Mouse (Mus musculus): ENCODE results near the gene Klc4. TPM values are rescaled to one million over a fixed set of nuclear protein-coding genes. Genes with fewer than 3 reads are reported as not detected.

Gene Klc4
- total RNA-seq, 2 experiments from 2014 or later = 7.9 to 8.5 TPM

DNA sequence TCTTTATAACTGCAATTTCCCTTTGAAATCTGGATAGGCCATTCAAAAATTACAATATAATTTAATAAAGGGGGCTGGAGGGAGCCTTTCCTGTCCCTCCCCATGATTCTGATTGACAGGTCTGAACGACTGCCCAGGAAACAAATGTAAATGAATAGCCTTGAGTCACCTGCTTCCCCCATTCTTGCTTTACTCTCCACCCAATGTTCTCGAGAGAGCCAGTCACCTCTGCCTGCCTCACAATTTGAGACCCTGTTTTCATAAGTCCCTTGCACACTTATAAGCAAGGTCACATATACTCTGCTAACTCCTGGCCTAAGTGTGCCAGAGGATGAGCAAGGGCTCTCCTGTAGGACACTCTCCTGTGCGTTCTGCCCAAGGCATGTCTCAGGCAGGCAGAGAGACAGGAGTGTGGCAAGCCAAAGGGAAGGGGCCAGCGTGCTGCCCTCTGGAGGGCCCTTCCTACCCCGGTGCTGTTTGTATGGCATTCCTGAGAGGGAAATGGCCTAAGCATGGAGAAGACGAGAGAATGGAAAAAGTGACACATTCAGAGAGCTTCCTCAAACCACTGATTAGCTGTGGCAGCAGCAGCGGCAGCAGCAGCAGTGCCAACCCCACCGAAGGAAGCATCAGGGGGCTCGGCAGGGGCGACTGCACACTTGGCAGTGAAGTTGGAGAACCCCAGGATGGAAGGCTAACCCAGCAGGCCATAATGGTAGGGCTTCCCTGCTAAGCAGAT is 21.8 kb downstream of the Klc4 start:
- peak; percentile 60 for ATAC-seq (replicated peaks; ENCODE audit: poor library complexity, severe bottlenecking)

- peak; percentile 65 for ATAC-seq (replicated peaks; ENCODE audit: poor library complexity, severe bottlenecking)
These were observed 23.6 kb downstream of the Klc4 start for GRCm38 (mm10) chr17:46622269-46622668.

- ATAC-seq (replicated peaks; ENCODE audit: poor library complexity, severe bottlenecking) = no peak
These were observed 24.5 kb downstream of the Klc4 start for GRCm38 (mm10) chr17:46621324-46621723.

- no peak for ATAC-seq (replicated peaks; ENCODE audit: poor library complexity, severe bottlenecking)
These were observed 26.0 kb downstream of the Klc4 start for GRCm38 (mm10) chr17:46619683-46620357.

DNA sequence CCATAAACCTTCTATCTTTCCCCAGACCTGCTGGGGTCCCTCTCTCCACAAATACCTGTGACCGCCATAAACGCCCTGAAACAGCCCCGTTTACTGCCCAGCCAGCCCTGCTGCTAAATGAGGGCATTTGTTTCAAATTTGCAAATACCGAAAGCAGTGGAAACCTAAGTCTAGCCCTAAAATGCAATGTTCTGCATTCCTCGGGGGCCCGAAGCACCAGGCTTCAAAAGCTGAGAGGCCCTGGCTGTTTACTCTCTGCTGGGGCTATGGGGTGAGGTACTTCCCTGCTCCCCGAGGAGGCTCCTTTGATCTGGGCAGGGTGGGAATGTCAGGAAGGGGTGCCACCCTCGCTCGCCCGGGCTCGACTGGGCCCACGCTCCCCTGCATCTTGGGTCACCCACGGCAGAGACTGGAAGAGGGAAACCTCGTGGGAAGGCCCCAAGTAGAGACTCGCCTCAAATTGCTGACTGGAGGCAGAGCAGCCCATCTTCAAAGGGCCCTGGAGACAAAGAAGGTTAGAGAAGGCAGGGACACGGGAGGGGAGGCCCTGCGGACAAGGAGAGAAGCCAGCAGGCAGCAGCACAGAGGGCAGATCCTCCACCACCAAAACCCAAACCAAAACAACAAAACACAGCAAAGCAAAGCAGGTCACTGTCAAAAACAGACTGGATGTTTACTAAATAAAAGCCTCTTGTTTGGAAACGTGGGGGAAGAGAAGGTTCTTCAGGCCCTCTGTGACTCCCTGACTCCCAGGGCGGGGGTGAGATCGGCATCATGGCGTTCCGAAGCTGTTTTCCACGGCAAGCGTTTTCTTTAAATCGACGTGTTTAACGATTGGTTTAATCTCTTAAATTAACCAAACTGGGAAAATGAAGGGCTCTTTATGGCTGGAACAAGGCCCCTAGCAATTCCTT is 26.8 kb downstream of the Klc4 start:
- ATAC-seq (replicated peaks; ENCODE audit: poor library complexity, severe bottlenecking) = no peak

DNA sequence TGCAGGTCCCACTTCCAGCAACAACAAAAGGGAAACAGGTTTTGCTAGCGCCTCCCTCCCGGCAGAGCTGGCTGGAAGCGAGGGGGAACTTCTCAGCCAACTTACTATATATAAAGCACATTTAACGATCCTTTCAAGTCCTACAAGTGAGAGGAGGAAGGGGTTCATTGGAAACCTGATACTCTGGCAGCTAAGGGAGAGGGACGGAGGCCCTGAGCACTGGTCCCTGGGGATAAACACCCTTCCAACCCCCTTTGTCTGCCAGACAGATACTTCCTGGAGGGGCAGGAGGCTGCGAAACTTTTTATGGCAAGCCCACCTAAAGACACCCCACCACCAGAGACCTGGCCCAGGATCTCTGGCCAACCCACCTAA is 27.4 kb downstream of the Klc4 start:
- ATAC-seq (replicated peaks; ENCODE audit: poor library complexity, severe bottlenecking) = no peak

GRCm38 (mm10) chr17:46617799-46618198 is 28.0 kb downstream of the Klc4 start:
- ATAC-seq (replicated peaks; ENCODE audit: poor library complexity, severe bottlenecking) = no peak

GRCm38 (mm10) chr17:46613229-46613628 is 32.6 kb downstream of the Klc4 start:
- ATAC-seq (replicated peaks; ENCODE audit: poor library complexity, severe bottlenecking) = no peak

- no peak for ATAC-seq (replicated peaks; ENCODE audit: poor library complexity, severe bottlenecking)
These were observed 33.0 kb downstream of the Klc4 start for GRCm38 (mm10) chr17:46612820-46613219.

DNA sequence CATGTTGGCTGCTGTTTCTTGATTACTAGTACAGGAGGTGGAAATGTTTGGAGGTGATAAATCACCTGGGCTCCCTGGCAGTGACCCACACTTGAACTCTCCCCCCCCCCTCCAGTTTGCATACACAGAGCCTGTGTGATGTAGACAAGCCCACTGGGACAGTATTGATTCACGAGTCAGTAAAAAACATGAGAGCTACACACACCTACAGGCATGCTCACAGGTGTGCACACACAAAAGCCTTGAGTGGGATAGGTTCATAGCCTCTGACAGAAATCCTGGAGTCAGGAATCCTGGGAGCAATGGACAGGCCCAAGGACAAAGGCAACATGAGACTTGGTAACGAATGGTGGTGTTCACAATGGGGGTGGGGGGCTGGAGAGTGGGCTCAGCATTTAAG is 33.6 kb downstream of the Klc4 start:
- ATAC-seq (replicated peaks; ENCODE audit: poor library complexity, severe bottlenecking) = no peak

GRCm38 (mm10) chr17:46611316-46611715 is 34.5 kb downstream of the Klc4 start:
- ATAC-seq (replicated peaks; ENCODE audit: poor library complexity, severe bottlenecking) = no peak

GRCm38 (mm10) chr17:46609721-46610514 is 35.9 kb downstream of the Klc4 start:
- peak; percentile 90 for ATAC-seq (replicated peaks; ENCODE audit: poor library complexity, severe bottlenecking)

GRCm38 (mm10) chr17:46605987-46606386 is 39.8 kb downstream of the Klc4 start:
- ATAC-seq (replicated peaks; ENCODE audit: poor library complexity, severe bottlenecking) = no peak

- no peak for ATAC-seq (replicated peaks; ENCODE audit: poor library complexity, severe bottlenecking)
These were observed 40.7 kb downstream of the Klc4 start for GRCm38 (mm10) chr17:46605126-46605525.

DNA sequence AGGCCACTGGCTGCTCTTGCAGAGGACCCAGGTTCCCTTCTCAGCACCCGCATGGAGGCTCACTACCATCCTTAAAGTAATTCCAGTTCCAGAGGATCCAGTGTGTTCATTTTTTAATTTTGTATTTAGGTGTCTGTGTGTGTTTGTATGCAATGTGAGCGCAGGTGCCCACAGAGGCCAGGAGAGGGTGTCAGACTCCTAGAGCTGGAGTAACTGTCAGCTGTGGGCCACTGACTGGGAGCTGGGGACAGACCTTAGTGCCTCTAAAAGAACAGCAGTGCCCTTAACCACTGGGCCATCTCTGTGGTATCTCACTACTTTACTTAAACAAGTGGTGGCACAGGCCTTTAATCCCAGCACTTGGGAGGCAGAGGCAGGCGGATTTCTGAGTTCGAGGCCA is 42.6 kb downstream of the Klc4 start:
- no peak for ATAC-seq (replicated peaks; ENCODE audit: poor library complexity, severe bottlenecking)

DNA sequence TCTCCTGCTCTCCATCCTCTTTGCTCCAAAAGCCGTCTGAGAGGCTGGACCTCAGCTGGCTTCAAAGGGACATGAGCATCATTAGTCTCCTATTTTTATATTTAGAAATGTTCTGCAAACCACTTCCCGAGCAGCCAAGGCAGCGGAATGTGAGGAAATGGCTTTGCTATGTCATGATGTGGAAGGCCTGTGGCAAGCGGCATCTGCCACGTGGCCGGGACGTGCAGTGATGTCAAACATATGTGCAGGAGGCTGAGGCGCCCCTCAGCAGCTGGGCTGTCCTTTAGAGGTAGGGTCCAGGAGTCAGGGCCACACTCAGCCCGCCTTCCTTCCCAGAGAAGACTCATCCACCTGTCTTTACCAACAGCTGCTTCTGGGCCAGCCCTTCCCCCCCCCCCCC is 43.6 kb downstream of the Klc4 start:
- ATAC-seq (replicated peaks; ENCODE audit: poor library complexity, severe bottlenecking) = peak; percentile 90

- ATAC-seq (replicated peaks; ENCODE audit: poor library complexity, severe bottlenecking) = no peak
These were observed 45.3 kb downstream of the Klc4 start for GRCm38 (mm10) chr17:46600569-46600968.

- no peak for ATAC-seq (replicated peaks; ENCODE audit: poor library complexity, severe bottlenecking)
These were observed 46.9 kb downstream of the Klc4 start for GRCm38 (mm10) chr17:46598963-46599362.

- ATAC-seq (replicated peaks; ENCODE audit: poor library complexity, severe bottlenecking) = no peak
These were observed 47.9 kb downstream of the Klc4 start for GRCm38 (mm10) chr17:46597956-46598355.

- no peak for ATAC-seq (replicated peaks; ENCODE audit: poor library complexity, severe bottlenecking)
These were observed 50.5 kb downstream of the Klc4 start for GRCm38 (mm10) chr17:46595336-46595735.
